16 mouse cellular contexts compared by ENCODE assay signal in genomic region chr1:138571038-138571441, GRCm38 (mm10). TPM values are rescaled to one million over a fixed set of nuclear protein-coding genes. Genes with fewer than 3 reads are reported as not detected.
A peak's percentile ranks its signal among the peaks of the same experiment; 100 is the strongest.
DNase-seq lines count a peak whose midpoint lies in the region; ATAC-seq and TF ChIP-seq lines count a peak whose summit lies in the region.
"Had no signal": no experiment of that assay in that cellular context is flagged by ENCODE, and none has a peak within 500 bp of the region (broad histone marks: within the 10 kb centered on the region; RNA-seq: fewer than 3 reads in every experiment).

No protein-coding gene starts in this region.

- 65% methylated on average over 2 of the region's 2 CpGs for WGBS in hindbrain, embryonic 10.5 days
- WGBS in hindbrain, embryonic 12.5 days: 61% methylated on average over 2 of the region's 2 CpGs
- WGBS in kidney, embryonic 14.5 days: 82% methylated on average over 2 of the region's 2 CpGs

- ATAC-seq in hindbrain, embryonic 12.5 days (ENCODE audit: low FRiP score): no peak
- no peak for ATAC-seq in kidney, embryonic 14.5 days (ENCODE audit: low FRiP score, low TSS enrichment)
- ATAC-seq: forebrain, embryonic 16.5 days had no signal

- H3K36me3 ChIP-seq in hindbrain, embryonic 10.5 days: no peaks in the 10 kb centered on the region
- H3K36me3 ChIP-seq in hindbrain, embryonic 12.5 days: no peaks in the 10 kb centered on the region
- no peaks in the 10 kb centered on the region for H3K36me3 ChIP-seq in kidney, embryonic 14.5 days (ENCODE audit: control insufficient read depth, insufficient read depth, low read length)
- H3K36me3 ChIP-seq: lung, embryonic 15.5 days had no signal

- no peak overlapping the region for H3K9ac ChIP-seq in hindbrain, embryonic 12.5 days
- H3K9ac ChIP-seq in kidney, embryonic 14.5 days (ENCODE audit: low read depth, low read length): no peak overlapping the region
- H3K9ac ChIP-seq: lung, embryonic 15.5 days had no signal

- H3K4me2 ChIP-seq in hindbrain, embryonic 12.5 days (replicated peaks): no peak overlapping the region
- no peak overlapping the region for H3K4me2 ChIP-seq in kidney, embryonic 14.5 days (replicated peaks; ENCODE audit: low read depth, low read length)
- H3K4me2 ChIP-seq: liver, embryonic 11.5 days; lung, embryonic 15.5 days had no signal

- intact Hi-C loops in gastrocnemius, adult 2 months (cut with DNase I): no loop called here

- H3K27ac ChIP-seq in gastrocnemius, adult 2 months: 0 out of 2 replicates have a peak overlapping the region, but pooled peaks have one; percentile 24
- H3K27ac ChIP-seq in hindbrain, embryonic 10.5 days: peak overlapping the region; percentile 85
- no peak overlapping the region for H3K27ac ChIP-seq in hindbrain, embryonic 12.5 days
- H3K27ac ChIP-seq in kidney, embryonic 14.5 days (ENCODE audit: low read depth, low read length): no peak overlapping the region
- H3K27ac ChIP-seq: lung, embryonic 15.5 days had no signal

- H3K4me3 ChIP-seq in gastrocnemius, adult 2 months: no peak overlapping the region
- no peak overlapping the region for H3K4me3 ChIP-seq in hindbrain, embryonic 10.5 days
- H3K4me3 ChIP-seq in hindbrain, embryonic 12.5 days: no peak overlapping the region
- no peak overlapping the region for H3K4me3 ChIP-seq in kidney, embryonic 14.5 days (ENCODE audit: low read length)
- H3K4me3 ChIP-seq: lung, embryonic 15.5 days; megakaryocyte, embryonic 14.5 days had no signal

- H3K4me1 ChIP-seq in hindbrain, embryonic 10.5 days (replicated peaks): peaks cover 26% of the 10 kb centered on the region
- H3K4me1 ChIP-seq in hindbrain, embryonic 12.5 days: peaks cover 14% of the 10 kb centered on the region
- H3K4me1 ChIP-seq in kidney, embryonic 14.5 days (ENCODE audit: control insufficient read depth, insufficient read depth, low read length): no peaks in the 10 kb centered on the region
- H3K4me1 ChIP-seq: lung, embryonic 15.5 days had no signal

- H3K9me3 ChIP-seq in hindbrain, embryonic 10.5 days: no peaks in the 10 kb centered on the region
- H3K9me3 ChIP-seq in hindbrain, embryonic 12.5 days (replicated peaks): no peaks in the 10 kb centered on the region
- no peaks in the 10 kb centered on the region for H3K9me3 ChIP-seq in kidney, embryonic 14.5 days (ENCODE audit: control insufficient read depth, low read length)
- H3K9me3 ChIP-seq: lung, embryonic 15.5 days; megakaryocyte, embryonic 14.5 days had no signal

- no peak for TF ChIP-seq CTCF in gastrocnemius, adult 2 months (IDR thresholded peaks at IDR 0.05)

- no peaks in the 10 kb centered on the region for H3K27me3 ChIP-seq in hindbrain, embryonic 10.5 days (ENCODE audit: insufficient read depth, poor library complexity, severe bottlenecking)
- H3K27me3 ChIP-seq in hindbrain, embryonic 12.5 days: no peaks in the 10 kb centered on the region
- H3K27me3 ChIP-seq in kidney, embryonic 14.5 days (ENCODE audit: control insufficient read depth, insufficient read depth, low read length): no peaks in the 10 kb centered on the region
- H3K27me3 ChIP-seq: lung, embryonic 15.5 days; megakaryocyte, embryonic 14.5 days had no signal

- no peak for DNase-seq in gastrocnemius, adult 2 months
- DNase-seq in gastrocnemius, postnatal 25 days: no peak
- DNase-seq in hindbrain, embryonic 10.5 days (ENCODE audit: low spot score): no peak
- peak; percentile 72 for DNase-seq in 3T3-L1 (ENCODE audit: low read depth, low spot score)
- peak; percentile 76 for DNase-seq in fat pad, adult 2 months (ENCODE audit: extremely low read depth, low read depth, low spot score)
- DNase-seq in embryo, embryonic 9.5 days (ENCODE audit: extremely low spot score): no peak
- DNase-seq: adrenal gland, adult 8-10 months; B cell, adult 2 months; cerebellum, adult 18-20 months; kidney, adult 18-20 months had no signal

RNA-seq across cellular contexts. Expression of gene Nek7, which starts 48.9 kb away (rescaled TPM):
- total RNA-seq in gastrocnemius, adult 2 months (2021): 100 to 1,000 TPM in 1 of 2 experiments, 10 to 100 TPM in 1; 97.8 to 113 TPM
- total RNA-seq in gastrocnemius, postnatal 25 days (2021): 10 to 100 TPM; 70.1 to 81.7 TPM
- 16.9 and 26.2 TPM in 2 replicates for polyA plus RNA-seq in hindbrain, embryonic 10.5 days (2016; fragmentation: Nextera tagmentation; extraction: Ambion mirVana)
- polyA plus RNA-seq in hindbrain, embryonic 12.5 days (2016; fragmentation: Nextera tagmentation; extraction: Ambion mirVana): 23.2 and 24.5 TPM in 2 replicates
- polyA plus RNA-seq in kidney, embryonic 14.5 days (2014; fragmentation: Nextera tagmentation; extraction: Ambion mirVana): 25.6 and 46.4 TPM in 2 replicates

Comparison
In these comparisons a context has a peak if more than half of its experiments do, and no peak if none do; other contexts are left out.
1. H3K27ac ChIP-seq: peak in gastrocnemius, adult 2 months (single experiment) and hindbrain, embryonic 10.5 days (single experiment); none in hindbrain, embryonic 12.5 days (single experiment) and kidney, embryonic 14.5 days (single experiment).
2. DNase-seq: peak in 3T3-L1 (single experiment) and fat pad, adult 2 months (single experiment); none in gastrocnemius, adult 2 months (single experiment), gastrocnemius, postnatal 25 days (single experiment), hindbrain, embryonic 10.5 days (single experiment) and embryo, embryonic 9.5 days (single experiment).